Mouse (Mus musculus) large intestine, adult 2 months (tissue): ENCODE data around the gene Nova2. TPM values are rescaled to one million over a fixed set of nuclear protein-coding genes. Genes with fewer than 3 reads are reported as not detected.

ENCODE experiments used
- DNase-seq: peaks from one replicate; pipeline ENCODE4 v3.0.0-alpha.2; 2012; ENCODE audit warnings: low read depth, low spot score
- WGBS: fragments of 180-500 bp; shearing (Covaris S2); methylation state at CpG from one replicate; pipeline ENCODE4 v1.1.7; 2018; 5-methylcytosine and 5-hydroxymethylcytosine counted together
- polyA plus RNA-seq: library from polyadenylated mRNA; depleted of rRNA; stranded (reverse); fragments of >200 nt; gene quantifications from 2 replicates; pipeline ENCODE4 v1.2.3, GENCODE M21; 2012

The Nova2 gene
- polyA plus RNA-seq, 1 experiment: 0.17 TPM

- WGBS: 15% methylated on average over 8 of the region's 8 CpGs
Observed at GRCm38 (mm10) chr7:18967603-18968002, 41.9 kb downstream of the Nova2 start.

GRCm38 (mm10) chr7:18970956-18971355, 45.3 kb downstream of the Nova2 start:
- DNase-seq: no peak
- 87% methylated on average over 3 of the region's 3 CpGs for WGBS

More at GRCm38 (mm10) chr7:18967603-18968002, 41.9 kb downstream of the Nova2 start:
- no peak for DNase-seq

- WGBS: 75% methylated on average over 9 of the region's 9 CpGs
- no peak for DNase-seq
Observed at GRCm38 (mm10) chr7:18978381-18978780, 52.7 kb downstream of the Nova2 start.

GRCm38 (mm10) chr7:18986503-18986902, 60.8 kb downstream of the Nova2 start:
- WGBS: 60% methylated on average over 2 of the region's 2 CpGs
- no peak for DNase-seq

DNA sequence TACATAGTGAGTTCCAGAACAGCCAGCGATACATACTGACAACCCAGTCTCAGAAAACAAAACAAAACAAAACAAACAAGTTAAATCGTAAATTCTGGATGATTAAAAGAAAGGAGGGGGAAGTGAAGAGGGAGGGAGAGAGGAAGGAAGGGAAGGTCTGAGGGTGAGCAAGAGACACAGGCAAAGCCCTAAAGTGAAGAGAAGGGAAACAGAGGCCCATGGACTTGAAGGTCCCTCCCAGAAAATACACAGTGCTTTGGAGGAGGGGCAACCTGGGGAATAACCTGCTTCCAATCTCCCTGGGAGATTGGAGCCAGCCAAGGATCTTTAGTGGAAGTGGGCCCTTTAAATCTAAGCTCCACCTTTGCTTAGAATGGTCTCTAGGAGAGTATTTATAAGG, 61.4 kb downstream of the Nova2 start, which contains the start of gene Nanos2:
Nanos2 (plus strand) TSS at position 301 of the 400 bp plus-strand sequence.
- 15% methylated on average over 2 of the region's 2 CpGs for WGBS
- DNase-seq: no peak

- no peak for DNase-seq
- 74% methylated on average over 13 of the region's 13 CpGs for WGBS
Observed at GRCm38 (mm10) chr7:18987747-18988146, 62.1 kb downstream of the Nova2 start.

DNA sequence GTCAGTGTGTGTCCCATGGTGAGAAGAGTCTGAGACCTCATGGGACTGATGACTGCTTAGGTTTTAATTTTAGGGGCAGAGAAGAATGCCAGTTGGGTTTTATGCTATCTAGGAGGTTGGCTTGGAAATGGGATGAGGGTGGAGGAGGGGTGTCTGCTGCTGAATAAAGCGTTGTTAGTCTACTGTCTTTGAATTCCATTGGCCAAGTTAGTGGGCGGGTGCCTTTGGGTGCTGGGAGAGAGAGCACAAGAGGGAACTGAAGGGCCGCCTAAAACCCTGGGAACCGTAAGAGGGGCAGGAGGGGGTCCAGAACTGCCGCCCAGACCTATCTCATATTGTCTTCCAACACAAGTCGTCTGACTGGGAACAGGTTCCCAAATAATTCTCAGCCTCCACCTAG, 63.1 kb downstream of the Nova2 start:
- no peak for DNase-seq
- 69% methylated on average over 6 of the region's 6 CpGs for WGBS

DNA sequence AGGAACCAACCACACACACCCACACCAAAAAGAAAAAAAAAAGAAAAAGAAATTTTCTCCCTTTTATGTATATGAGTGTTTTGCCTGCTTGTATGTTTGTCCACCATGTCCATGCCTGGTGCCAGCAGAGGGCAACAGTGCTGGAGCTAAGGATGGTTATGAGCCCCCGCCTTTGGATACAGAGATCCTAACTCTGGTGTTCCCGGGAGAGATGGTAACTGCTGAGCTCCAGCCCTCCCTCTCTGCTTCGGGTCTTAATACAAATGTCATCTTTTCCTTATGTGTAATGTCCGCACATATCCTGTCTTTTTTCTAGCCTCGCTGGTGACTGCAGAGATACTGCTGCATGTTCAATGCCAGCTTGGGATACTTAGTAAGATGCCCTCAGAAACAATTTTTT, 64.3 kb downstream of the Nova2 start:
- no peak for DNase-seq
- WGBS: 11% methylated on average over 5 of the region's 5 CpGs

GRCm38 (mm10) chr7:18990601-18991295, 65.1 kb downstream of the Nova2 start, which contains the start of gene Mypop:
Gene Mypop (plus strand): TSS chr7:18991245.
- WGBS: under 1% methylated on average over 37 of the region's 37 CpGs
- DNase-seq: peak; percentile 100

- no peak for DNase-seq
- WGBS: 2% methylated on average over 59 of the region's 59 CpGs
Observed at GRCm38 (mm10) chr7:18991660-18992293, 66.1 kb downstream of the Nova2 start.

DNA sequence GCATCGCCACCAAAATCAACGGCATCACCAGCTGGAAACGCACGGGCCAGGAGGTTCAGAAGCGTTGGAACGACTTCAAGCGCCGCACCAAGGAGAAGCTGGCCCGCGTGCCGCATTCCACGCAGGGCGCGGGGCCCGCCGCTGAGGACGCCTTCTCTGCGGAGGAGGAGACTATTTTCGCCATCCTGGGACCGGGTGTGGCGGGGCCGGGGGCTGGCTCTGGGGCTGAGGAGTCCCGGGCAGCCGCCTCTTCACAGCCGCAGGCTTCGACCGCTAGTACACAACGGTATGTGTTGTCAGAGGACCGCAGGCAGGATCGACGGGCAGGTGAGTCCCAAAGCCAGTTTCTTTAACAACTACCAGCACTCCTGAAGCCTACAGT, 66.6 kb downstream of the Nova2 start:
- DNase-seq: no peak
- WGBS: 4% methylated on average over 31 of the region's 31 CpGs

DNA sequence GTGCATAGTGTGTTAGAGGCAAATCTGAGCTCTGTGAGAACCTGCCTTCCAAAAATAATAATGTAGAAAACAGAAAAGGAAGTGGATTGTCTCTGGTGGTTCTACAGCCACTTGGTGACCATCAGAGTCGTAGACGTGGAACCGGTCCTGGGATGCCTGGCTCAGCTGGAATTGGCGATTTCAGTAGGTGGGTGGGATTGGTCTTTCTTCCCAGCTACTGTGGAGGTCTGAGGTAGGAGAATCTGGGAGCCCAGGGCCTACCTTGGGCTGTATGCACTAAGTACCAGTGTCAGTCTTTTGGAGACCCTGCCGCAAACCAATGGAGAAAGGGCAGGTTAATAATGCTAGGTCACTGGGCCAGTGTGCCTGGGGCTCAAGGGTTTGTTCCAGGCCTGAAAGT, 67.3 kb downstream of the Nova2 start:
- WGBS: 92% methylated on average over 5 of the region's 5 CpGs

DNA sequence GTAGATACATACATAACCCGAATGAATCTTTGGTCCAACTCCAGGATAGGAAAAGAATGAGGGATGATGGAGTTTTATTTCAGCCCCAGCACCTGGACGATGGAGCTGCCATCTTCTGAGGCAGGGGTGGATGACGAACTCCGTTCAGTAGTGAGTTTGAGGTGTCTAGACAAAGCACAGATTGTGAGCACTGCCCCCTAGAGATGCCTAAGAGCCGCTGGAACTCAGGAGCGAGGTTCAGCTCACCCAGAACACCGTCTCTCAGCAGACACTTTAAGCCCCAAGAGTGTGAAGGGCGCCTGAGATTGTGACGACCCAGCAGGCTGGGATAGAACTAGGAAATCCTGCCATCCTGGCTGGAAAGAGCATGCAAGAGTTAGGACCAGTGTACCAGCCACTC, 73.1 kb downstream of the Nova2 start:
- no peak for DNase-seq
- WGBS: 50% methylated on average over 9 of the region's 9 CpGs

More for the DNA sequence above, 67.3 kb downstream of the Nova2 start:
- no peak for DNase-seq

GRCm38 (mm10) chr7:19000421-19000820, 74.7 kb downstream of the Nova2 start:
- WGBS: 42% methylated on average over 10 of the region's 10 CpGs
- DNase-seq: no peak

DNA sequence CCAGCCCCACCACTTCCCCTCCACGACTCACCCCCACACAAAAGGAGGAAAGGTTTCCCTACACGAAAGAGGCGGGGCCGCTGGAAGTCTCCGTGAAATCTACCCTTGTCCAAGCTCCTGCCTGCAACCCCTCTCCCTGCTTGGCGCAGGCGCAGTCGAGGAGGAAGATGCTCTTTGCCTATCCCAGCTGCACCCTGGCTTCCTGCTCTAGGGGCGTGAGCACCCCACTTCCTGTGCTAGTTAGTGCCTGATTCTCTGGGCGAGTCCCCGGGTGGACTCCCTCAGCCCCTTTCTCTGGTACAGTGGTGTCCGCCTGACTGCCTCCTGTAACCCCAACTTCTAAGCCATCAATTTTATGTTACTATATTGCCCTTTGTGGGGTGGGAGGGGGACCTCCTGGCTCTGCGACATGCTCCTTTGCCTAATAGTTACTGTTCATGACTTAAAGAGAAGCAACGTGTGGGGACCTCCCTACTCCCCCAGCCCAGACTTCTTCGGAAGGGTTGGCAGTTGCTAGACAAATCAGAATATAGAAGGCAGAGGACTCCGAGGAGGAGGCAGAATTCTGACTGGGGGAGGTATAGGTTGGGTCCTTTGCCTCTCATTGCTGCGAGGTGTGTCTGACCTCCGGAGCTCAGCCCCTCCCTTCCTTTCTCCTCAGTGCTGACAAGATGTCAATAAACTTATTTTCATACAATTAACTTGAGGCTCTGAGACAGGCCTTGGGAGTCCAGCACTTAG, 75.5 kb downstream of the Nova2 start:
- DNase-seq: no peak
- WGBS: 18% methylated on average over 18 of the region's 18 CpGs

DNA sequence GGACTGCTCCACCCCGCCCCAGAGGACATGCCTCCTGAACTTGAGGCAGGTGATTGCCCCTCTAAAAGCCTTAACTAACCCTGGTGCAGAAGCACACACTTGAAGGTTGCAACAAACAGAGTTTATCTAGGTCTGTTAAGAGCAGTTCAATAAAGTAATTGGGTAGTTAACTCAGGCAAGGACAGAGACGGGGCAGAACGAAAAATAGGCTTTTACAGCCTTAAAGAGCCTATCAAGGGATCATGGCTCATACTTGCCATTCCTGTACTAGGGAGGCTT, 76.1 kb downstream of the Nova2 start:
- 18% methylated on average over 3 of the region's 3 CpGs for WGBS
- no peak for DNase-seq

- 4% methylated on average over 4 of the region's 4 CpGs for WGBS
- no peak for DNase-seq
Observed at GRCm38 (mm10) chr7:19002115-19002514, 76.4 kb downstream of the Nova2 start.

DNA sequence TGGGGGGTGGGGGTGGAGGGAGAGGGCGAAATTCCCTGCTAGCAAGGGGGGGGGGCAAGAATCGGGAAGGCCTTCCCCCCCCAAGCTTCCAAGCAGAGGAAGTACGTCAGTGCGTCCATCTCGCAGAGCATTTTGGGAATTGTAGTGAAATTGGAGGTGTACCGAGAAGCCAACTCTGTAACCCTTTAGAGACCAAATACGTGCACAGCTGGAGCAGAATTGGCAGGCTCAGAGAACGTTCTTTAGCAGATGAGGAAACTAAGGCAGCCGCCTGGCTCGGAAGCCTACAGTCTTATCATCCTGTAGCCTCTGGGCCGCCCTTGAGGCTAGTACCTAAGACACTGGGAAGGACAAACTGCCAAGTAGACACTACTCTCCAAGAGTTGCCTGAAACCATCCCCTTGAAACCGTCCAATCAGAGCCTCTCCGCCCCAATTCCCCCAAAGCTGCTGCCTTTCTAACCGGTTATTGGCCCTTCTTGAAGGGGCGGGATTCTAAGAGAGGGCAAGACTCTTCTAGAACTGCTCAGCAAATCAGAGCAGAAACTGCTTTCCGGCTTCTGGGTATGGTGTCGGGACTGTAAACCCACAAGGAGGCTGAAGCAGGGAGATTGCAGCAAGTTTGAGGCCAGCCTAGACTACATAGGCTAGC, 77.3 kb downstream of the Nova2 start:
- under 1% methylated on average over 17 of the region's 17 CpGs for WGBS
- DNase-seq: peak; percentile 95

GRCm38 (mm10) chr7:19003902-19004630, 78.4 kb downstream of the Nova2 start, which contains the start of gene Irf2bp1:
Gene Irf2bp1 (plus strand): TSS chr7:19004044.
- under 1% methylated on average over 82 of the region's 90 CpGs for WGBS
- DNase-seq: no peak
